8 mouse cellular contexts compared by ENCODE assay signal in the genomic region with DNA sequence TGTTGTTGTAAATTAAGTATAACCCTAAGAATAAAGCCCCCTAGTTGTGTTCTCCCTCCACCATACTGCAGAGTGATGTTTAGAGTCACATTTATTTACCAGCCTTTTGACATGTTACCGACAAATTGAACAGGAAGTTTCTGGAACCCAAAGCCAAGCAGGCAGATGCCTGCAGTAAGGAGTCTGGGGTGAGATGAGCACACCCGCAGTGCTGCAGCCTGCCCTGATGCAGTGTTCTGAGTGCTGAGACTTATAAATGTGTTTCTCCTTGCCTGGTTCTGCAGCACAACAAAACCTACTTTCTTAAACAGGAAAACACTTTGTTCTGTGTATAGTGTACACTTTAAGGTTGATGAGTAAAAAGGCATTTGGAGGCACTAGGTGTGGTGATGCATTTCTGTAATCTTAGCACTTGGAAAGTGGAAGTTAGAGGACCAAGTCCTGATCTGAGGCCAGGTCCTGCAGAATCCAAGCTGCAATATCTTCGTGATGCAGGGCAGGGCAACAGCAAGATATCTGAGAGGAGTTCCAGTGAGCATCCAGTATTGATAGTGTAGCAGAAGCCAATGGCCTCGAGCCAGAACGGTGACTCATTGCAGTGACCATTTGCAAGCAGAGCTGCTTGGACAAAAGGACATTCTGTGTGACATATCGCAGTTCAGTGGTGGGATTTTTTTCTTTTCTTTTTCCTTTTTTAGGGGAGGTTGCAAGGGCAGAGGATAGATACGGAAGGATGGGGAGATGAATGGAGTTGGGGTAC. TPM values are rescaled to one million over a fixed set of nuclear protein-coding genes. Genes with fewer than 3 reads are reported as not detected.
DNase-seq lines count a peak whose midpoint lies in the region; ATAC-seq and TF ChIP-seq lines count a peak whose summit lies in the region.

No protein-coding gene starts in this region.

- no peaks in the 10 kb centered on the region for H3K36me3 ChIP-seq in heart, embryonic 11.5 days (ENCODE audit: control insufficient read depth, insufficient read depth, low read length)
- no peaks in the 10 kb centered on the region for H3K36me3 ChIP-seq in forebrain, embryonic 12.5 days (replicated peaks)

- WGBS in heart, embryonic 11.5 days (ENCODE audit: insufficient replicate concordance) = 37% methylated on average over 7 of the region's 7 CpGs
- 32% methylated on average over 7 of the region's 7 CpGs for WGBS in lung, adult 2 months
- 73% methylated on average over 7 of the region's 7 CpGs for WGBS in forebrain, embryonic 12.5 days

- H3K27me3 ChIP-seq in heart, embryonic 11.5 days (ENCODE audit: control insufficient read depth, insufficient read depth, low read length) = no peaks in the 10 kb centered on the region
- no peaks in the 10 kb centered on the region for H3K27me3 ChIP-seq in forebrain, embryonic 12.5 days

- TF ChIP-seq CTCF in lung, adult 2 months (IDR thresholded peaks at IDR 0.05; ENCODE audit: insufficient read depth, low read length) = no peak

- H3K4me3 ChIP-seq in heart, embryonic 11.5 days (ENCODE audit: low read depth, low read length) = no peak overlapping the region
- no peak overlapping the region for H3K4me3 ChIP-seq in lung, adult 2 months (replicated peaks; ENCODE audit: extremely low read depth, low read depth, low read length)
- H3K4me3 ChIP-seq in forebrain, embryonic 12.5 days (replicated peaks) = no peak overlapping the region

- TF ChIP-seq POLR2A in lung, adult 2 months (IDR thresholded peaks at IDR 0.05; ENCODE audit: borderline replicate concordance, extremely low read depth, low read depth, low read length) = no peak

- peak overlapping the region; percentile 50 for H3K27ac ChIP-seq in heart, embryonic 11.5 days (ENCODE audit: low read depth, low read length)
- H3K27ac ChIP-seq in forebrain, embryonic 12.5 days = no peak overlapping the region

- no peak overlapping the region for H3K9ac ChIP-seq in heart, embryonic 11.5 days (ENCODE audit: low read depth, low read length)
- no peak overlapping the region for H3K9ac ChIP-seq in forebrain, embryonic 12.5 days

- no peaks in the 10 kb centered on the region for H3K9me3 ChIP-seq in heart, embryonic 11.5 days (replicated peaks; ENCODE audit: control insufficient read depth, low read length)
- H3K9me3 ChIP-seq in forebrain, embryonic 12.5 days = no peaks in the 10 kb centered on the region

- H3K4me1 ChIP-seq in heart, embryonic 11.5 days (ENCODE audit: control insufficient read depth, insufficient read depth, low read length) = peaks cover 21% of the 10 kb centered on the region
- H3K4me1 ChIP-seq in lung, adult 2 months (ENCODE audit: control insufficient read depth, insufficient read depth, low read length) = peaks cover 6% of the 10 kb centered on the region
- peaks cover 29% of the 10 kb centered on the region for H3K4me1 ChIP-seq in forebrain, embryonic 12.5 days

- DNase-seq in right cerebral cortex, adult 18-20 months = peak; percentile 54
- DNase-seq in right cerebral cortex, postnatal 36 days (ENCODE audit: low spot score in 2 of 2) = no peak
- DNase-seq in cerebellum, adult 11-12 months = peak; percentile 89
- DNase-seq in lung, adult 2 months = peak; percentile 31
- DNase-seq in testis, postnatal 14 days (ENCODE audit: low spot score) = peak; percentile 49
- DNase-seq in B cell, adult 2 months = no peak

- ATAC-seq in heart, embryonic 11.5 days (replicated peaks; ENCODE audit: insufficient number of reproducible peaks, low FRiP score, low TSS enrichment) = 0 out of 2 replicates have a peak, but pooled peaks have one; percentile 42
- ATAC-seq in forebrain, embryonic 12.5 days (ENCODE audit: low FRiP score) = no peak

- no peak overlapping the region; the same call in 1 of the 2 replicates for H3K4me2 ChIP-seq in heart, embryonic 11.5 days
- H3K4me2 ChIP-seq in forebrain, embryonic 12.5 days = no peak overlapping the region

RNA-seq across cellular contexts. Expression of a gene that starts 58.0 kb away (rescaled TPM):
- polyA plus RNA-seq in heart, embryonic 11.5 days (2014; fragmentation: Nextera tagmentation; extraction: Ambion mirVana) = 24.3 and 25.7 TPM in 2 replicates
- polyA plus RNA-seq in lung, adult 2 months (2012; rRNA removed) = 16.7 and 24.0 TPM in 2 replicates
- 46.9 and 51.4 TPM in 2 replicates for polyA plus RNA-seq in forebrain, embryonic 12.5 days (2016; fragmentation: Nextera tagmentation; extraction: Ambion mirVana)

Comparison
In these comparisons a context has a peak if more than half of its experiments do, and no peak if none do; other contexts are left out.
1. DNase-seq: peak in right cerebral cortex, adult 18-20 months (single experiment), cerebellum, adult 11-12 months (single experiment), lung, adult 2 months (single experiment) and testis, postnatal 14 days (single experiment); none in right cerebral cortex, postnatal 36 days (0 of 2) and B cell, adult 2 months (0 of 2).